Mouse (Mus musculus) ES-Bruce4 (cell line): ENCODE data around the gene Ube2d2b.

Source experiments
- CTCF ChIP-seq: IDR thresholded peaks from one replicate; pipeline ENCODE4 v1.8.1; 2011; ENCODE audit warnings: low read depth, low read length
- EP300 ChIP-seq: IDR thresholded peaks from 2 replicates; pipeline ENCODE4 v1.6.1; 2011; ENCODE audit warnings: low read depth, low read length; ENCODE audit not compliant: insufficient read depth

GRCm38 (mm10) chr5:107880710-107881109 is 50.8 kb downstream of the Ube2d2b start:
- TF ChIP-seq CTCF: no peak
- no peak for TF ChIP-seq EP300
